Mouse (Mus musculus) neural tube, embryonic 15.5 days (tissue): Measurements from ENCODE around the gene Pofut1. TPM values are rescaled to one million over a fixed set of nuclear protein-coding genes. Genes with fewer than 3 reads are reported as not detected.
"Not testable (repeated sequence)": the region's sequence is repeated elsewhere in the genome, so short reads cannot be mapped to it uniquely, and the experiment has no call there.

Source experiments
- ATAC-seq: fragments of 200-750 bp; cut with Nextera tagmentation; 2 replicates; pipeline ENCODE4 v1.8.0; 2017; ENCODE audit warnings: mild to moderate bottlenecking, moderate TSS enrichment, moderate library complexity; ENCODE audit not compliant: low FRiP score
- H3K27ac ChIP-seq: fragments of 300-500 bp; sonication (generic); replicated peaks from 2 replicates; pipeline ENCODE4 v1.5.1; 2015; ENCODE audit warnings: mild to moderate bottlenecking, inconsistent platforms
- H3K27me3 ChIP-seq: fragments of 300-500 bp; sonication (generic); replicated peaks from 2 replicates; pipeline ENCODE4 v1.6.1; 2015; ENCODE audit warnings: inconsistent platforms
- H3K36me3 ChIP-seq: fragments of 300-500 bp; sonication (generic); 2 replicates; pipeline ENCODE4 v1.6.1; 2015; ENCODE audit warnings: inconsistent platforms
- H3K4me1 ChIP-seq: fragments of 300-500 bp; sonication (generic); 2 replicates; pipeline ENCODE4 v1.6.1; 2015; ENCODE audit warnings: inconsistent platforms
- H3K4me2 ChIP-seq: fragments of 300-500 bp; sonication (generic); 2 replicates; pipeline ENCODE4 v1.6.1; 2015; ENCODE audit warnings: inconsistent platforms, mild to moderate bottlenecking, moderate library complexity
- H3K4me3 ChIP-seq: fragments of 300-500 bp; sonication (generic); replicated peaks from 2 replicates; pipeline ENCODE4 v1.5.1; 2015; ENCODE audit warnings: mild to moderate bottlenecking, inconsistent platforms
- H3K9ac ChIP-seq: fragments of 300-500 bp; sonication (generic); replicated peaks from 2 replicates; pipeline ENCODE4 v1.6.1; 2015; ENCODE audit warnings: mild to moderate bottlenecking, inconsistent platforms
- H3K9me3 ChIP-seq: fragments of 300-500 bp; sonication (generic); replicated peaks from 2 replicates; pipeline ENCODE4 v1.6.1; 2016; ENCODE audit warnings: inconsistent platforms
- WGBS: fragments of 180-500 bp; shearing (Covaris S2); methylation state at CpG from one replicate; pipeline ENCODE4 v1.1.7; 2015; ENCODE audit warnings: mixed read lengths; 5-methylcytosine and 5-hydroxymethylcytosine counted together
- polyA plus RNA-seq: library from polyadenylated mRNA; unstranded; fragments of >200 nt; fragmentation: Nextera tagmentation; extraction: Ambion mirVana; gene quantifications from 2 replicates; pipeline ENCODE4 v1.2.1, GENCODE M21; 2015

The Pofut1 gene
- polyA plus RNA-seq, 1 experiment from 2014 or later = 5.5 TPM

GRCm38 (mm10) chr2:153274200-153274918, 33.0 kb downstream of the Pofut1 start:
- 83% methylated on average over 6 of the region's 6 CpGs for WGBS
- not testable (repeated sequence) for H3K4me1 ChIP-seq, H3K4me2 ChIP-seq, H3K9ac ChIP-seq, ATAC-seq, H3K27ac ChIP-seq, H3K9me3 ChIP-seq, H3K36me3 ChIP-seq, H3K27me3 ChIP-seq, H3K4me3 ChIP-seq

GRCm38 (mm10) chr2:153274919-153275247, 33.5 kb downstream of the Pofut1 start:
- no peak overlapping the region for H3K4me3 ChIP-seq
- no peaks in the 10 kb centered on the region for H3K9me3 ChIP-seq
- H3K4me2 ChIP-seq = no peak overlapping the region
- ATAC-seq = no peak
- WGBS = 84% methylated on average over 6 of the region's 6 CpGs
- no peak overlapping the region for H3K27ac ChIP-seq
- no peaks in the 10 kb centered on the region for H3K4me1 ChIP-seq
- H3K27me3 ChIP-seq = no peaks in the 10 kb centered on the region
- no peak overlapping the region for H3K9ac ChIP-seq
- H3K36me3 ChIP-seq = no peaks in the 10 kb centered on the region

- H3K4me2 ChIP-seq, H3K27ac ChIP-seq, H3K9ac ChIP-seq, H3K27me3 ChIP-seq, H3K36me3 ChIP-seq, ATAC-seq, H3K4me1 ChIP-seq, H3K9me3 ChIP-seq, H3K4me3 ChIP-seq: not testable (repeated sequence)
- 78% methylated on average over 3 of the region's 3 CpGs for WGBS
These were observed 34.2 kb downstream of the Pofut1 start for GRCm38 (mm10) chr2:153275577-153275976.

GRCm38 (mm10) chr2:153276440-153276839, 35.1 kb downstream of the Pofut1 start:
- H3K4me1 ChIP-seq = no peaks in the 10 kb centered on the region
- no peak overlapping the region for H3K27ac ChIP-seq
- H3K9ac ChIP-seq = no peak overlapping the region
- no peaks in the 10 kb centered on the region for H3K36me3 ChIP-seq
- H3K27me3 ChIP-seq = no peaks in the 10 kb centered on the region
- H3K9me3 ChIP-seq = no peaks in the 10 kb centered on the region
- no peak overlapping the region for H3K4me2 ChIP-seq
- ATAC-seq = no peak
- H3K4me3 ChIP-seq = no peak overlapping the region
- 93% methylated on average over 8 of the region's 8 CpGs for WGBS

- not testable (repeated sequence) for H3K4me2 ChIP-seq, H3K9me3 ChIP-seq, H3K4me3 ChIP-seq, H3K27ac ChIP-seq, H3K4me1 ChIP-seq, H3K9ac ChIP-seq, ATAC-seq, H3K36me3 ChIP-seq, H3K27me3 ChIP-seq
- WGBS = 96% methylated on average over 5 of the region's 5 CpGs
These were observed 35.5 kb downstream of the Pofut1 start for GRCm38 (mm10) chr2:153276846-153277245.

- H3K9ac ChIP-seq = no peak overlapping the region
- no peak overlapping the region for H3K4me3 ChIP-seq
- no peak overlapping the region for H3K4me2 ChIP-seq
- no peaks in the 10 kb centered on the region for H3K4me1 ChIP-seq
- H3K9me3 ChIP-seq = no peaks in the 10 kb centered on the region
- no peak overlapping the region for H3K27ac ChIP-seq
- no peaks in the 10 kb centered on the region for H3K27me3 ChIP-seq
- H3K36me3 ChIP-seq = no peaks in the 10 kb centered on the region
- 91% methylated on average over 5 of the region's 5 CpGs for WGBS
- ATAC-seq = no peak
These were observed 37.0 kb downstream of the Pofut1 start for GRCm38 (mm10) chr2:153278357-153278756.

- WGBS = 89% methylated on average over 6 of the region's 6 CpGs
- ATAC-seq = no peak
- no peaks in the 10 kb centered on the region for H3K4me1 ChIP-seq
- H3K27me3 ChIP-seq = no peaks in the 10 kb centered on the region
- H3K4me2 ChIP-seq = no peak overlapping the region
- H3K4me3 ChIP-seq = no peak overlapping the region
- no peaks in the 10 kb centered on the region for H3K9me3 ChIP-seq
- H3K9ac ChIP-seq = no peak overlapping the region
- no peaks in the 10 kb centered on the region for H3K36me3 ChIP-seq
- no peak overlapping the region for H3K27ac ChIP-seq
These were observed 42.6 kb downstream of the Pofut1 start for GRCm38 (mm10) chr2:153283919-153284318.

- Histone ChIP-seq H3K27ac (no peak overlapping the region), H3K4me3 (no peak overlapping the region)
- 89% methylated on average over 4 of the region's 4 CpGs for WGBS
These were observed 45.2 kb downstream of the Pofut1 start for GRCm38 (mm10) chr2:153286524-153286923.

GRCm38 (mm10) chr2:153287835-153288234, 46.5 kb downstream of the Pofut1 start:
- 0 out of 2 replicates have a peak overlapping the region, but pooled peaks have one; percentile 5 for H3K27ac ChIP-seq
- H3K4me2 ChIP-seq = no peak overlapping the region
- H3K36me3 ChIP-seq = no peaks in the 10 kb centered on the region
- ATAC-seq = no peak
- no peaks in the 10 kb centered on the region for H3K27me3 ChIP-seq
- no peak overlapping the region for H3K4me3 ChIP-seq
- WGBS = 52% methylated on average over 6 of the region's 6 CpGs
- H3K9ac ChIP-seq = no peak overlapping the region
- H3K4me1 ChIP-seq = peaks cover 19% of the 10 kb centered on the region
- no peaks in the 10 kb centered on the region for H3K9me3 ChIP-seq

More at GRCm38 (mm10) chr2:153286524-153286923, 45.2 kb downstream of the Pofut1 start:
- Histone ChIP-seq H3K9me3 (no peaks in the 10 kb centered on the region), H3K27me3 (no peaks in the 10 kb centered on the region), H3K36me3 (no peaks in the 10 kb centered on the region), H3K4me2 (no peak overlapping the region), H3K9ac (no peak overlapping the region), H3K4me1 (peaks cover 8% of the 10 kb centered on the region)
- no peak for ATAC-seq

- H3K27ac ChIP-seq = peak within 1 kb of the TSS; percentile 70
- no peaks in the 10 kb centered on the region for H3K36me3 ChIP-seq
- peaks cover 31% of the 10 kb centered on the region for H3K4me1 ChIP-seq
- H3K4me2 ChIP-seq = peak within 1 kb of the TSS; percentile 83
- under 1% methylated on average over 63 of the region's 63 CpGs for WGBS
- peak within 1 kb of the TSS; percentile 99 for H3K4me3 ChIP-seq
- peak; percentile 95 for ATAC-seq
- no peaks in the 10 kb centered on the region for H3K27me3 ChIP-seq
- peak within 1 kb of the TSS; percentile 97 for H3K9ac ChIP-seq
- no peaks in the 10 kb centered on the region for H3K9me3 ChIP-seq
These were observed 49.9 kb downstream of the Pofut1 start, which contains the start of gene Kif3b for GRCm38 (mm10) chr2:153290938-153291928. TSS of gene Kif3b (plus strand) at chr2:153291413.

- H3K27ac ChIP-seq = no peak overlapping the region
- no peak for ATAC-seq
- H3K4me3 ChIP-seq = peak overlapping the region; percentile 99
- H3K36me3 ChIP-seq = no peaks in the 10 kb centered on the region
- H3K27me3 ChIP-seq = no peaks in the 10 kb centered on the region
- 53% methylated on average over 7 of the region's 7 CpGs for WGBS
- peak overlapping the region; percentile 97 for H3K9ac ChIP-seq
- peak overlapping the region; percentile 83 for H3K4me2 ChIP-seq
- H3K9me3 ChIP-seq = no peaks in the 10 kb centered on the region
- H3K4me1 ChIP-seq = peaks cover 31% of the 10 kb centered on the region
These were observed 51.0 kb downstream of the Pofut1 start for GRCm38 (mm10) chr2:153292305-153292861.
